Mouse (Mus musculus): ENCODE results near the gene Trpm6. TPM values are rescaled to one million over a fixed set of nuclear protein-coding genes. Genes with fewer than 3 reads are reported as not detected.

The Trpm6 gene
- polyA plus RNA-seq, 1 experiment from 2014 or later, result 0.11 TPM

DNA sequence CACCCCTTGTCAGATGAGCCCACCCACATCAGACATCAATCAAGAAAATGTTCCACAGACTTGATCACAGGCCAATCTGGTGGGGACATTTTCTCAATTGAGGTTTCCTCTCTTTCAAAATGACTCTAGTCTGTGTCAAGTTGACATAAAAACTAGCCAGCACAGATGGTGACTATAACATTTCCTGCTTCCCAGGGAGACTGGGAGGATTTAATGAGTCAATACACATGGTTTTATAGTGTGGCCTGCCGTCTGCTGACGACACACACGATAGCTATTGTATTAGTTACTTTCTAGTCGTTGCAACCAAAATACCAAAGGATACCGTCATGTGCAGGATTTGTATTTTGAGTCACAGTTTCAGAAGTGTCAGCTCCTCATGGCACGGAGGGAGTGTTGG lies 191.6 kb downstream of the Trpm6 start:
- Histone ChIP-seq H3K27me3 (replicated peaks; ENCODE audit: control insufficient read depth, insufficient read depth, low read length) (no peaks in the 10 kb centered on the region), H3K4me2 (ENCODE audit: low read length) (no peak overlapping the region), H3K27ac (ENCODE audit: low read depth) (no peak overlapping the region), H3K4me1 (replicated peaks; ENCODE audit: control insufficient read depth, insufficient read depth, low read length) (no peaks in the 10 kb centered on the region), H3K4me3 (ENCODE audit: low read depth, low read length) (no peak overlapping the region), H3K9me3 (ENCODE audit: control insufficient read depth, low read length) (no peaks in the 10 kb centered on the region), H3K36me3 (ENCODE audit: control insufficient read depth, insufficient read depth, low read length) (no peaks in the 10 kb centered on the region), H3K9ac (ENCODE audit: low read length) (no peak overlapping the region)
- WGBS, result 89% methylated on average over 6 of the region's 6 CpGs
- no peak for DNase-seq (ENCODE audit: low spot score)
- ATAC-seq (replicated peaks; ENCODE audit: low FRiP score, low TSS enrichment, low read depth), result no peak

Other genes starting within 250 kb of the Trpm6 start
- gene Ostf1, start 118.2 kb upstream of the Trpm6 start, polyA plus RNA-seq (2014; fragmentation: Nextera tagmentation; extraction: Ambion mirVana), result 68.9 and 70.6 TPM in 2 replicates
- gene Nmrk1, start 118.0 kb upstream of the Trpm6 start, polyA plus RNA-seq (2014; fragmentation: Nextera tagmentation; extraction: Ambion mirVana), result 9.6 and 10.1 TPM in 2 replicates
- gene Carnmt1, start 79.2 kb upstream of the Trpm6 start, polyA plus RNA-seq (2014; fragmentation: Nextera tagmentation; extraction: Ambion mirVana), result 23.6 and 27.8 TPM in 2 replicates
- 34.1 and 34.3 TPM in 2 replicates for gene D030056L22Rik, start 36.8 kb upstream of the Trpm6 start, polyA plus RNA-seq (2014; fragmentation: Nextera tagmentation; extraction: Ambion mirVana)

Measured in intestine, embryonic 14.5 days (tissue).